Mouse (Mus musculus) layer of hippocampus, adult 18-20 months (tissue): ENCODE results near the gene Ebp. TPM values are rescaled to one million over a fixed set of nuclear protein-coding genes. Genes with fewer than 3 reads are reported as not detected.

Experiments
- total RNA-seq, 2 experiments: library from RNA; stranded (reverse); gene quantifications; 2 replicates each; pipeline ENCODE4 v1.2.3; 2021

Gene Ebp
- total RNA-seq, 2 experiments from 2014 or later: 28.2 to 29.0 TPM

Other genes starting within 250 kb of the Ebp start
- gene Hdac6, start 245.6 kb downstream of the Ebp start, total RNA-seq: 10 to 100 TPM; 41.6 to 43.5 TPM
- gene Gata1, start 215.4 kb downstream of the Ebp start, total RNA-seq: not detected
- under 1 TPM in 1 of 2 experiments, not detected in 1; 0.84 TPM for gene Glod5, start 175.0 kb downstream of the Ebp start, total RNA-seq
- 10 to 100 TPM; 20.3 to 24.9 TPM for gene Suv39h1, start 118.8 kb downstream of the Ebp start, total RNA-seq
- 1 to 10 TPM; 1.4 to 1.6 TPM for gene Was, start 103.0 kb downstream of the Ebp start, total RNA-seq
- gene Wdr13, start 60.6 kb downstream of the Ebp start, total RNA-seq: 100 to 1,000 TPM; 205 to 211 TPM
- gene Rbm3, start 47.6 kb downstream of the Ebp start, total RNA-seq: 100 to 1,000 TPM in 1 of 2 experiments, 10 to 100 TPM in 1; 77.0 to 135 TPM
- gene Tbc1d25, start 17.3 kb downstream of the Ebp start, total RNA-seq: 10 to 100 TPM; 13.2 to 13.4 TPM
- gene Porcn, start 13.0 kb upstream of the Ebp start, total RNA-seq: 100 to 1,000 TPM in 1 of 2 experiments, 10 to 100 TPM in 1; 95.4 to 105 TPM
- gene Ftsj1, start 58.9 kb upstream of the Ebp start, total RNA-seq: 10 to 100 TPM; 22.9 to 23.8 TPM
- gene Slc38a5, start 77.6 kb upstream of the Ebp start, total RNA-seq: 1 to 10 TPM; 2.0 to 2.1 TPM
- gene Ssxb10, start 133.9 kb upstream of the Ebp start, total RNA-seq: not detected
- not detected for gene Ssxb9, start 173.5 kb upstream of the Ebp start, total RNA-seq
- gene Ssxb1, start 219.8 kb upstream of the Ebp start, total RNA-seq: not detected